8 mouse cellular contexts compared by ENCODE assay signal in genomic region chr2:139722700-139723099, GRCm38 (mm10). TPM values are rescaled to one million over a fixed set of nuclear protein-coding genes. Genes with fewer than 3 reads are reported as not detected.
DNase-seq lines count a peak whose midpoint lies in the region; ATAC-seq lines count a peak whose summit lies in the region.

No protein-coding gene starts in this region.

- peak; percentile 54; the same call in 1 of the 2 replicates for ATAC-seq in megakaryocyte progenitor cell, adult 5-6 weeks (replicated peaks; ENCODE audit: poor library complexity)

- peaks cover 7% of the 10 kb centered on the region for H3K4me1 ChIP-seq in heart, embryonic 10.5 days

- DNase-seq in heart, adult 18-20 months, result peak; percentile 27 to 71
- DNase-seq in heart, embryonic 10.5 days (ENCODE audit: low spot score), result no peak
- peak; percentile 88 for DNase-seq in adrenal gland, postnatal 10 days
- peak; percentile 73 for DNase-seq in embryo, embryonic 10.5 days (ENCODE audit: low spot score)
- DNase-seq in heart, postnatal 36 days, result peak; percentile 24 to 57
- DNase-seq in layer of hippocampus, postnatal 14 days (ENCODE audit: low spot score in 2 of 2), result peak; percentile 16 to 26
- peak; percentile 9 for DNase-seq in thymus, postnatal 0 days (ENCODE audit: low spot score)

- no peaks in the 10 kb centered on the region for H3K27me3 ChIP-seq in heart, embryonic 10.5 days (ENCODE audit: insufficient read depth, poor library complexity, severe bottlenecking)

- no peak overlapping the region for H3K4me3 ChIP-seq in heart, embryonic 10.5 days

- H3K27ac ChIP-seq in heart, embryonic 10.5 days, result no peak overlapping the region

- WGBS in heart, embryonic 10.5 days, result 0% methylated on average over 1 of the region's 1 CpGs

- no peaks in the 10 kb centered on the region for H3K36me3 ChIP-seq in heart, embryonic 10.5 days

- intact Hi-C loops in heart, postnatal 36 days (cut with DNase I), result loop anchor here (1.0 kb wide), 1 partner anchor 131 kb away; no protein-coding TSS in a partner anchor

- H3K9me3 ChIP-seq in heart, embryonic 10.5 days, result no peaks in the 10 kb centered on the region

RNA-seq across cellular contexts. Expression of gene Ism1, which starts 44.7 kb away (rescaled TPM):
- total RNA-seq in heart, adult 18-20 months (2021), result 1 to 10 TPM in 1 of 2 experiments, under 1 TPM in 1; 0.79 to 1.3 TPM
- 0.78 and 1.8 TPM in 2 replicates for polyA plus RNA-seq in heart, embryonic 10.5 days (2016; fragmentation: Nextera tagmentation; extraction: Ambion mirVana)
- total RNA-seq in adrenal gland, postnatal 10 days (2021), result 10 to 100 TPM; 24.7 to 30.7 TPM
- 1 to 10 TPM in 1 of 2 experiments, under 1 TPM in 1; 0.44 to 1.2 TPM for total RNA-seq in heart, postnatal 36 days (2021)
- total RNA-seq in layer of hippocampus, postnatal 14 days (2021), result 1 to 10 TPM; 7.0 to 7.7 TPM
- not detected in 2 replicates for total RNA-seq in megakaryocyte progenitor cell, adult 5-6 weeks (2015)
- not detected in 2 replicates for total RNA-seq in megakaryocyte progenitor cell, adult 5-6 weeks (2017)
- 0.12 and 0.13 TPM in 2 replicates for polyA plus RNA-seq in thymus, postnatal 0 days (2015; fragmentation: Nextera tagmentation; extraction: Ambion mirVana)
